Mouse (Mus musculus) mature B cell (primary cell): Measurements from ENCODE around the gene Arhgap31.
"Not testable (repeated sequence)": the region's sequence is repeated elsewhere in the genome, so short reads cannot be mapped to it uniquely, and the experiment has no call there.

Experiments
- in situ Hi-C: fragments of 300-500 bp; cut with MboI; formaldehyde crosslinking; loops from 2 replicates; pipeline ENCODE4 v1.14.3; 2019

The Arhgap31 gene

DNA sequence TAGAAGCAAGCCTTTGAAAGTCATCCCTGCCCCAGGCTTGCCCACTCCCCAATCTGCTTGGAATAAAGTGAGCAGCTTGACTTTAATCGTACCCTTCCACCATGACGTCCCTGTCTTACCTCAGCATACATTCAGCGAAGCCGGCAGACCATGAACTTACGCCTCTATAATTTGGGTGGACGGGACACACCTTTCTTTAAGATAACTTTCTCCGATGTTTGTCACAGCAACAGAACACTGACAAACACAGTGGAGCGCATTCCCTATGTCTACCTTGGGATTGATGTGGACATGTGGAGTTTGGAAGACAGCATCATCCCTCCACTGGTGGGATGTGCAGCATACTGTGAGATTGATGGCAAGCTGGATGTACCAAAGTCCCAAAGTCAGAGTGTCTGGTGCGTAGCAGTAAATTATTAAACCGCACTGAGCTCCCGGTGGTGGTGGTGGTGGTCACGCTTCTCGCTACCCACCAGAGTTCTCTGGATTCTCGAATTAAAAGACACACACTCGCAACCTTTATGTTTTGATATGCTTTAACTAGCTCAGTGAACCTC lies 15.6 kb upstream of the Arhgap31 start:
- in situ Hi-C loops: loop anchor here (10.0 kb wide), 2 partner anchors 104 to 384 kb away; partner anchors contain the start of genes Cox17, Gm21987 and Maats1

DNA sequence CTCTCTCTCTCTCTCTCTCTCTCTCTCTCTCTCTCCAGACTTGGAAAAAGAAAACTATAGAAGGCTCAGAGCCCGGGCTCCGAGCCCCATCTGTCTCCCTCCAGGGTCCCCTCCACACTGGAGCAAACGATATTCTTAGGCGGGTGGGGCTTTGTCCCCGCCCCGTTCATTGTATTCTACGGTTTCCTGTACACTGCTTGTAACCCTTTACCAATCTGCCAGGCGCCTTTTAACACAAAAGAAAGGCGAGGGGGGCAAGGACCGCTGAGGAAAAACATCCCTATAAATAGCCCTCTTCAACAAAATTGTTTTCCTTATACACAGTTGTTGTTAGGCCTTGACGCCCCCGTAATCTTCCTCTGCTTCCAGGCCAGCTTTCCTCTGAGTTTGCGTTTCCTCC lies 11.9 kb upstream of the Arhgap31 start:
- in situ Hi-C loops: loop anchor here (10.0 kb wide), 2 partner anchors 100 to 380 kb away; partner anchors contain the start of genes Cox17, Gm21987 and Maats1

DNA sequence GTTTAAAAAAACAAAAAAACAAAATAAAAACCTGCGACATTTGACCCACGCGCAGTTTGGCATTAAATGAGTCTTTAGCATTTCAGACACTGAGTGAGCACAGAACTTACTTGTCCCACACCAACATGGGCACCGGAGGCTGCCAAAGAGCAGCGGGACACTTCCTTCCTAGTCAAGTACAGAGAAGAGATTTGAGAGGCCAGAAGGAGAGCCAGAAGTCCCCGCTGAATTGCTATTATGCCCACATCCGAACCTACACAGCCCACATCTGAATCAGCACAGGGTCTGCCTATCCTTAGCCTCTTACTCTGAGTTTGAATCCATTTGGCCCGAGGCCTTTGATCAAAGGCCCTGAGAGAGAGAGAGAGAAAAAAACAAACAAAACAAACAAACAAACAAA lies 11.2 kb upstream of the Arhgap31 start:
- in situ Hi-C loops: loop anchor here (10.0 kb wide), 2 partner anchors 99 to 379 kb away; partner anchors contain the start of genes Cox17, Gm21987 and Maats1

DNA sequence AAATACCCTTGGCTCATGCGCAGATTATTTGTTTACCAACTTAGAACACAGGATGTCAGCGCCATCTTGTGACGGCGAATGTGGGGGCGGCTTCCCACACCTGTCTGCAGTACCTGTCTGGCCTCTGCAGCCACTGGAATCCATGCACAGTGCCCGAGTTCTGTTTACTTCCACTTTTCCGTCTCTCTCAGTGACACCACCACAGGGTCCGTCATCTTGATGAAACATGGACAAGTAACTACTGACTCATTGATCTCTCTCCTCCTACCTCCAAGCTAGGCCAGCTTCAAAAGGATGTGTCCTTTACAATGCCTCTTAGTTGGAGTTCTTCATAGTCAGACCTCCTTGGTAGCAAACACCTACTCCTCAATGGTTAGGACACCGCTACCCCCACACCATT lies 8.3 kb upstream of the Arhgap31 start:
- in situ Hi-C loops: loop anchor here (10.0 kb wide), 2 partner anchors 97 to 377 kb away; partner anchors contain the start of genes Cox17, Gm21987 and Maats1

DNA sequence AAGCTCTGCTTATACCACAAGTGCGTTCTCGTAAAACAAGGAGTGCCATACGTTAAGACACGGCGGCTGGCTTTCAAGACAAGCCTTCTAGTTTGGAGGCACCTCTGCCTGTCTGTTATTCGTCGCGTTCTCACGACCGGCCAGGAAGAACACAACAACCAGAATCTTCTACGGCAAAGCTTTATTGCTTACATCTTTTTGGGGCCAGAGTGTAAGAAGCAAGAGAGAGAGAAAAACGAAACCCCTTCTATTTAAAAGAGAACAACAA lies 1.1 kb upstream of the Arhgap31 start:
- in situ Hi-C loops: not testable (repeated sequence)

DNA sequence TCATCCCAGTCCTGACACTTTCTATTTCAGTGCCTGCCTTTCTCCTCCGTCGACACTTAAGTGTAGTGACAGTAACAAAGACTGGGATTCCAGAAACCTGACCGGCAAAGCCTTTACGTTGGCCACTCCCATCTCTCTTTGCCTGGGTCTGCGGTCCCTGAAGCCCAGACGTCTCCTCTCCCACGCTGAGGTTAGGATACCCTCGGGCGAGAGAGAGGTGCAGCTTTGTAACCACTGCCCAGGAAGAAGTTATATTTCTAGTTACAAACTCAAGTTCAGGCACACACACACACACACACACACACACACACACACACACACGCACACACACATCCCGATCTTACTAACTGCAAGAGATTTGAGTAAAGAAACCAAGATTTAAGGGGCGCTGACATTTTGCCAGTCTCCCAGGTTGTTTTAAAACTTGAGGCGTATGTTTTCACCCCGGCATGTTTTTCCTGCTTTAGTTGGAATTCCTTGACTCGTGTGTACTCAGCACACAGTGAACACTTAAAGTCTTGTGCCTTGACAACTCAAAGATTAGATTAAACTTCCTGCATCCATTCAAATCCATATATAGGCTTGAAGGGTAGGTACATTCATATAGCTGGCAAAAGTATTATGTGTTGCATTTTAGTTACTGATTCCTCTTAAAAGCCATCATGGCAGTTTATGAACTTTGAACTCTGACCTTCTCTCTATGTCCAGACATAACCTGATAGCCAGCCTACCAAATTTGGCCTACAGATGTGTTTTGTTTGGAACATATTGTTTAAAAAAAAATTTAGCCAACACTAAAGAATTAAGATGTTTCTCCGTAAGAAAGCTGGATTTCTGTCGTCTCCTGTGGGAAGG lies 557 bp upstream of the Arhgap31 start:
- in situ Hi-C loops: no loop called here

DNA sequence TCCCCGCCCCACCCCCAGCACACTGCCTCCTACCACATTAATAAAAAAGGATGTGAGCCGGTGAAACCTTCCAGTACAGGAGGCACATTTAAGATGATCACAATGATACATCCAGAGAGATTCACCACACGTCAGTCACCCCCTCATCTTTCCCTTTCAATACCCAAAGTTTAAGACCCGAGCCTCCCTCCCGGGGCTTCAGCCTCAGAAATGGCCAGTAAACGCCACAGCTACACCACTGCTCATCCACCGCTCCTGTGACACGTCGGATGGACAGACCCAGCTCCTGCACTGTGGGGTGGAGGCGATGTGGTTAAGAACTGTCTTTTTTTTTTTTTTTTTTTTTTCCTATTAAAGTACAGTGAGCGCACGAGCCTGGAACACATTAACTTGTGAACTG lies 969 bp downstream of the Arhgap31 start:
- in situ Hi-C loops: no loop called here

DNA sequence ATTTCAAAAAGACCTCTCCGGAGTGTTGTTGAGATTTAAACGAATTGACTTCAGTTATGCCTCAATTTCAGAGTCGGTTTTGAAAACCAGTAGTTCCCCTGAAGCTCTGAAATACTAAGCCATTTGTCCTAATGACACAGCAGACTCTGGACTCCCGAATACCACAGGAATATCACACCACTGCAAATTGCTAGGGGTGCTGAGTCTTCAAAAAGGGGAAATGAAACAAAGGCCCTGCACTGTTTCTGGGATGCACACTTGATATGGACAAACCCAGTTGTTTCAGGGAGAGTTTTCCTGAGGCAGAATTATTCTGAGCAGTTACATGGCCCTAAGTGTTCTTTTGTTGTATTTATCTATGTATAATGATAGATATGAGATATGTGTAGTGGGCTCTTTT lies 1.8 kb downstream of the Arhgap31 start:
- in situ Hi-C loops: no loop called here

DNA sequence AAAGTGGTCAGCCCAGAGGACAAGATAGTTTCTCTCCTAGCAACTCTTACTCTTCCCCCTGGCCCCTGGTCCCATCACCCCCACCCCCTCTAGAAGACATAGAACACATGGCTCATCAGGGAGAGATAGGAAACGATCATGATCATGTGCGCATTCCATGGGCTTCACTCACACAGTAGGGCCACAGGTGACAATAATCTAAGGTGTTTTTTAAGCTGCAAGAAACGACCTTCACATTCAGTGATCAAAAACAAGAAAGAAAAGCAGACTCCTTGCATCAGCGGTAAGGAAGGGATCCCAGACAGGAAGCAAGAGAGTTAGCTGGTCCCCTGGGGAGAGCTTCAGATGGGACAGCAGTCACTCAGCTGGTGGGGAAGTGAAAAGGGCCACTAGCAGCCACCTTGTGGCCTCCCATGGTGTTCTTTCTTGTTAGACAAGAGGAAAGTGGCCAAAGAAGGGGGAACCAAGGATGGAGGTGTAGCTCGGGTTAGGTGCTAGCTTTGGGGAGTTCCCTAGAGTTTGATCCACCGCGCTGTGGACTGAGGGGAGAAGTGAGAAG lies 4.0 kb downstream of the Arhgap31 start:
- in situ Hi-C loops: no loop called here

DNA sequence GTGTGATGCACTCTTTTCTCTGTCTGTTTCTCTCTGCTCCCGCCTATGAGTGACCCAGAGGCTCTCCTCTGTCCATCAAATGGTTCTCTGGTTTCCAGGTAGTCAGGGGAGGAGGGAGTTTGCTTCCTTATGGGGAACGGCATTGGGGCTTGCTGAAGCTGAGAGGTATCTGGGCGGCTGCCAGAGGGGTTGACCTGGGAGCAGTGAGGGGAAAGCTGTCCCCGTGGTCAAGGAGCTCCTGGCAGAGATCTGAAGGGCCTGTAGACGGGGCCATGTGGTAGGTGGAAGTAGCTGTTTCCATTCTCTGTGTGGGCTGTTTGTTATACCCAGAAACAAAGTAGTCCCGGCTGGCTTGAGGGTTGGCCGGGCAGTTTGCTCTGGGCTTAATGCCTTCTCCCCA lies 6.3 kb downstream of the Arhgap31 start:
- in situ Hi-C loops: no loop called here

DNA sequence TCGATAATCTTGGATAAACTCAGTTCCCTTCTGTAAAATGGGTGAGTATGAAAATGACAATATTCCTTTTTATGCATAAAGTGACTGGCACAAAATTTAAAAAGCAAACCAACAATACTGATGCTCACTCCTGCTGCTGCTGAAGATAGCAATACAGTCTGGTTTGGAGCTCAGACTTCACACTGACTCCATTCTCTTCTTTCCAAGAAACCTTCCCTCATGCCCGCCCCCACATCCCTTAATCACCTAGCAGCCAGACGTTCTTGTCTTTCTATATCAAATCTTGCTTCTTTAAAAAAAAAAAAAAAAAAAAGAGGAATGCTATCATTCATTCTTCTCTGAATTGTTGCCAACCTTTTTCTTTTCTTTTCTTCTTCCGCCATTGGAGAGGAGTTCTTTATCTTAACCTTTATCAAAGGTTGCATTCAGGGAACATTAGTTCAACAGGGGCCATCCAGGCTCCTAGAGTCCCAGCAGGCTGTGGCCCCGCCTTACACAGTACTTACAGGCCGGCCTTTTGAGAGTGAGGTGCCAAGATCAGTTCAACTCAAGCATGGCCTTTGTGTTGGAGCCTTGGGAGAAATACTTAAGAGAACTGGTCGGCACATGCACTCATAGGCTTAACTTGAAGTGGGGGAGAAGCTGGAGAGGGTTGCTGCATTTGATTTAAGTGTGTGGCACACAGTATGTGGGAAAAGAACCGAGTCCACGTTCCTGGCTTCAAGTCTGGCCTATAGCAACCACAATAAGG lies 7.4 kb downstream of the Arhgap31 start:
- in situ Hi-C loops: no loop called here

DNA sequence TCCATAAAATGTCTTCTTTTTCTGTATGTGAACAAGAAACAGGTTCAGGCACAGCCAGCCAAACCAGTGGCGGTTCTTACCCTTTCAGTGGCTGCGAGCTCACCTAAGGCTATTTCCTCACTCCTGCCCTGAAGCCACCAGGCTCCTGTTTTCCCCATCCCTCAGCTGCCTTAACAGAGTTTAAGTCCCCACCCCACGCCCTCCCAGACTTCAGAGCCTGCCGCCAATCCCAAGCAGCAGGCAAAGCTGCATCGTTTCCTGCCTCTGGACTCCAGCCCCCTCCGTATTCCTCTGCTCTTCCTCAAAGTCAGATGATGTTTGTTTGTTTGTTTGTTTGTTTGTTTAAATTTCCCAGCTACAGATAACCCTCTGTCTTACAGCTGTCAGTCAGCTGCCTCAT lies 9.6 kb downstream of the Arhgap31 start:
- in situ Hi-C loops: no loop called here

DNA sequence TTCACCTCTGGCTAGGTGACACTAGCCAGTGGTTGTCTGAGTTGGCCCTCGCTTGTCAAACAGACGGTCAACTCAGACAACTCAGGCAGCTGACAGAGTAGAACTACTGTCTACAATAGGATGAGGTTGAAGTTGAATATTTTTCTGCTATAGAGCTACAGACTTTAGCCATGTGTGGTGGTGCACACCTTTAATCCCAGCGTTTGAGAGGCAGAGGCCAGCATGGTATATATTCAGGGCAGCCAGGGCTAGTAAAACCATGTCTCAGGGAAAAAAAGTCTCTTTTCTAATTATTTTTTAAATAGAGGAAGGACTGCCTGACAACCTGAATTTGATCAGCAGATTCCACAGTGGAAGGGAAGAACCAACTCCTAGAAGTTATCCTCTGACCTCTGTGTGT lies 10.8 kb downstream of the Arhgap31 start:
- in situ Hi-C loops: no loop called here

DNA sequence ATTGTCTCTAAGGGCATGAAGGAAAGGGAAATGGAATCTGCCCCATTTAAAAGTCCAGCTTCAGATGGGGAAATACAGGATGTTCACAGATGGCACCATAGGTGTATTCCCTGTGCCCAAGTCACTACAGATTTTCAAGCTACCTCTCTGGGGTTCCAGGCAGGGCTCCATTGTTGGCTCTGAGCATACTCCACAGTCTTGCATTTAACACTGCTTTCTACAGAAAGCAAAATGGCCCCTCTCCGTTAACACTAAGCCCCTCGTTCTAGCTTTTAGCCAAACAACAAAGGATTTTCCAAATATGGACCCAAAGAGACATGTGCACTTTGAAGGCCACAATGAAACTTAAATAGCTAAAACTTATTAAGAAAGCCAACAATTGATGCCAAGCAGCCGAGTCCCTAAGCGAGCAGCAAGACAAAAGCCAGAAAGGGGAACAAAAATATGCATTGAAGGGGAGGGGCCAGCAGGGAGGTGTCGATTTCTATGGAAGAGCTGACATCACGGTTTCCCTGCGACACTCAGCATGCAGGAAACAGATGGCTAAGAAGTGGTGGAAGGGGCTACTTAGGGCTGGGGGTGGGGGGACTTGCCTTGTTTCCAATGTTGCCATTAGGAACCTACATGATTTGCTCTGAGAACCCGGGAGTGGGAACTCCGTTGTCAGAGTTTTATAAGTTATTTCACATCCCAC lies 11.4 kb downstream of the Arhgap31 start:
- in situ Hi-C loops: no loop called here

DNA sequence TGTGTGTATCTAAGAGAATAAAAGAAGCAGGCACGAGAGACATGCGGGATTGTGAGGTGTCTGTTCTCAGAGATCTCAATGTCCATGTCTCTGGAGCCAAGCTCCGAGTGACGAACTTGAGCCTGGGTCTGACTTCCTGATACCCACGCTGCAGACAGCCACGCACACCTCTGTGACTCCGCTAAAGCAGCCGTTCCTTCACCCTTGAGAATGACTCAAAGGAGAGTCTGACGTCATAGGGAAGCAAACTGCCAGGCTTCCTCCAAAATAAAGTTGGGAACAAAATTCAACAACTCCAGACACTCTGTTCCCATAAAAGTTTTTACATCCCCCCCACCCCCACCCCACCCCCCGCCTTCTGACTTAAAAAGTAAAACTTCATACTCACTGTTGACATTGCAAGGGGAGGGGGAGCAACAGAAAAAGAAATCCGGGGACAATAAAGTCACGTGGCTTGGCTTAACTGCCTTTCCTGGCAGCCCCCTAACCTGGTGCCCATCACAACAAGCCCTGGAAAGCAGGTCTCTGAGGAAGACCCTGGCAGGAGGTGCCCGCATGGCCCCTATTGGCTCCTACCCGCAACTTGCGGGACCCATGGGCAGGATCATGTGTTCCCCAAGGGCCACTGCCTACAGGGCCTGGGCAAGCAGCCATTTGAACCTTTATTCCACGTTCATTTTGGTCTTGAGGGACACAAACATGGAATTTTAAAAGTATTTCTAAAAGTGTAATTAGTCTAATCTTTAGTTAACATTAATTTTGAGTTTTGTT lies 12.5 kb downstream of the Arhgap31 start:
- in situ Hi-C loops: no loop called here

DNA sequence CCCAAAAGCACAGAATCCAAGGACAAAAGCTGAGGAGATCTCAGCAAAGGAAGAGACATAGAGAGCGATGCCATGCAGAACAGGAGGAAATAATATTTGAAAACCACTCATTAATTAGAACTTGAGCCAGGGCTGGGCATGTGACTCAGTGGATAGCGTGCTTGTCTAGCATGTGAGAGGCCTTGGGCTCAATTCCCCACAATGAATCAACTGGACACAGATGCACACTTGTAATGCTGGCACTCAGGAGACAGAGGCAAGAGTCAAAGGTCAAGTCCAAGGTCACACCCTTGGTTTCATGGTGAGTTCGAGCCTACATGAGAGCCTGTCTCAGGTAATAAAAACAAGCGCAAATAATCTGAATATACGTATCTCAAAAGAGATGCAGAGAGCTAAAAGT lies 15.5 kb downstream of the Arhgap31 start:
- in situ Hi-C loops: no loop called here

DNA sequence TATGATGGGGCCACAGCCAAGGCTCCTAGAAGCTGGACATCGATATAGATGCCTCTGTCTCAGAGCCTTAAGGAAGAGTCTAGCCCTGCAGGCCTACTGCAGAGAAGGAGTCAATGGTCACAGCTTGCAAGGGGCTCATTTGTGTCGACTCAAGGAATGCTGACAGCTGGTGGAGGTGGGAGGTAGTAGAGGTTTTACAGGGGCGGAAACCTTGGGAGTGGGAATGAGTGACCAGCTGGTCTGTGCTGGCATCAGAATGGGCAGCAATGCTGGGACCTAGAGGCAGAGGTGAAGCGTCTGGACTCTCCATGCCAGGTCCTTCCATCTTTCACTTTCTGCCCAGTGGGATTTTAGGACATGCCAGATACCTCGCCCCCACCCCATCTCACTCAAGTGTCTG lies 17.5 kb downstream of the Arhgap31 start:
- in situ Hi-C loops: no loop called here

DNA sequence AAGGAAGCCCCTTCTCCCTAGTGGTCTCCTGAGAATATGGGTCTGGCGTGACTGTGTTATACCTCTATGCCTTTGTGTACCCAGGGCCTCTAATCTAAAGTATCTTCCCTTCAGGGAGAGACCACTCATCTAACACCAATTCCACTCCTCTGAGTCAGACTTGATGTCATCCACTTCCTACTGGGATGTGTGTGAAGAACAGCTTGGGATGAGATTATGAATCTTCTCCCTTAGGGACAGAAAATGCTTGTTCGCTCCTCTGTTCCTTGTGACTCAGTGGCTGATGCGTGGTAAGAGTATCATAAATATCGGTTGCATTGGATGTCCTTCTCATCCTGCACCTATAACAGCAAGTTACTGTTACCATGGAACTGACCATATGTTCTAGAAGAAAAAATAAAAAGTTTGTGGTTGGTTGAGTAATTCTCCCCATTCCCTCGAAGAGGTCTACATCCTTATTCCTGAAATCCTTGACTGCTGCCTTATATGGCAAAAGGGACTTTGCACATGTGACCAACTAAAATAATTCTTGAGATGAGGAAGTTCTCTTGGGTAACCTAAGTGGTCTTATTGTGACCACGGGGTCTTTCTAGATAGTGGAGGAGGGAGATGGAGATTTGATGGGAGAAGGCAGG lies 18.1 kb downstream of the Arhgap31 start:
- in situ Hi-C loops: no loop called here

DNA sequence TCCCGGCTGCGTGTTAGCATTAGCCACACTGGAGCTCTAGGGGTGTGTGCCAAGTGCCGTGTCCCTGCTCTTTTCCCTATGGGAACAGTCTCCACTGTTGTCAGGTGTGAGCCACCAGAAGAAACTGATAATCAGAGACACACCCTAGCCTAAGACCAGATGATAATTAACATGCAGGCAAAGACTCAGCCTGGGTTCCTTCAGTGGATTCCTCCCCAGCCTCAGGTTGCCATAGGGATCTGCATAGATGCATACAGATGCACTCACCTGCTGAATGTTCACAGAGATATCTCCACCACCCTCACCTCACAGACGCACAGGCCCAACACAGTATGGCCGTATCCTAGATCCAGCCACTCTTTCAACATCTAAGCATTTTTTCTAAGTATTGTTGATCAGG lies 22.6 kb downstream of the Arhgap31 start:
- in situ Hi-C loops: no loop called here

DNA sequence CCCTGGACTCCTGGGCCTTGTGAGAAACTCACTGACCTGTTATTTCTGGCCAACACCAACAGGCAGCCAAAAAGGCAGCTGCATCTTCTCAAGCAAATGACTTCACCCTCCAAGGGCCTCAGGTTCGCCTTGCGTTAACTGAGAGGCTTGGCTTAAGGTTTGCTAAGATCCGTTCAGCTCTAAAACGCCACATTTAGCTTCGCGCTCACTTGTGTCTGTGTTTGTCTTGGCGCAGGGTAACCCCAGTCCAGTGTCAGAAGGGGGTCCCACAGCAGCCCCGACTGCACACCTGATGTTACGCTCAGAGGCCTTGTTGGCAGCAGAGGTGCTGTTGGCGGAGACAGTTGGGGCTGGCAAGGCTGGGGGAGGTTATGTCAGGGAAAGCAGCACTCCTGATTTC lies 23.3 kb downstream of the Arhgap31 start:
- in situ Hi-C loops: no loop called here
